Mouse (Mus musculus) gastrocnemius, adult 8-10 months (tissue): Measurements from ENCODE around the gene App. TPM values are rescaled to one million over a fixed set of nuclear protein-coding genes. Genes with fewer than 3 reads are reported as not detected.

Experiments used
- DNase-seq, 2 experiments: peaks; one replicate each; pipeline ENCODE4 v3.0.0; 2022; ENCODE audit warnings: low spot score in 2 of 2
- total RNA-seq, 4 experiments: library from RNA; stranded (reverse); gene quantifications; 2 replicates each; pipeline ENCODE4 v1.2.4; 2022

The App gene
- 10 to 100 TPM; 55.2 to 84.5 (median 64.2) TPM for total RNA-seq

DNA sequence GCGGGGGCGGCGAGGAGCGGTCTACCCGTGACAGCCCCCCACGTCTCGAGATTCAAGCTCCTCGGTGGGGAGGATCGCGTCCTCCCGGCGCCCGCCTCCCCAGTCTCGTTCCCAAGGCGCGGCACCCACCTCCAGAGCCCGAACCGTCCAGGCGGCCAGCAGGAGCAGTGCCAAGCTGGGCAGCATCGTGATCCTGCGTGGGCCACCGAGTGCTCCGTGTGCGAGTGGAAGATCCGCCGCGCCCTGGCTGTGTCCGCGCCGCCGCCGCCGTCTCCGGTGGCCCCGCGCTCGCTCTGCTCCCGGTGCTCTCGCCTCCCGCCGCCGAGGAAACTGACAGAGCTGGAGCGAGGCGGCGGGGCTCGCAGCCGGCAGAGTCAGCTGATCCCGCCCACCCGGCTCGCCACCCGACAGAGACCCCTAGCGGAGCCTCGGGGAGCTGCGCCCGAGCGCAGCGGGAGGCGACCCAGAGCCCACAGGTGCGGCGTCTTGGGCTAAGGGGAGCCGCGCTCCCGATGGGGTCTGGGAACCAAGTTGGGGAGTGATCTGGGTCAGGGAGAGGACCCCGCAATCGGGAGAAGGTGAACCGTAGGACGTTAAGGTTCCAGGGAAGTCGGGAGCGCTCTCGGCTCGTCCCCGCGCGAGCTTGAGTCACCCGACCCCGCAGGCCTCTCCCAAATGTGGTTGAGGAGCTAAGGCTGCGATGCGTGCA lies at the start of gene App:
App (minus strand) TSS at position 394 of the 709 bp plus-strand sequence.
- DNase-seq = peak; percentile 78 to 79

DNA sequence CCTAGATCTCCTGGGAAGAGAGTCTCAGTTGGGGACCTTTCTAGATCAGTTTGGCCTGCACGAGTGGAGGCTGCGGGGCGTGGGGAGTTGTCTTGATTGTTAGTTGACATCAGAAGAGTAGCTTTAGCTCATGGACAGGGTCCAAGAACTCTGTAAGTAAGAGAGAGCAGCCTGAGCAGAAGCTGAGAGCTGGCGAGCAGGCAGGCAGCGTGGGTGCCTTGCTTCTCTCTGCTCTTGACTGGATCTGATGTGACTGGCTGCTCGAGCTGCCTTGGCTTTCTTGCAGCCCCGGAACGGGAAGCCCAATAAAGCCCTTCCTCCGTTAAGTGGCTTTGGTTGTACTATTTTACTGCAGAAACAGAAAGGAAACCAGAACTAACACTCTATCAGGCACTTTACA lies 42.3 kb upstream of the App start:
- DNase-seq = no peak

DNA sequence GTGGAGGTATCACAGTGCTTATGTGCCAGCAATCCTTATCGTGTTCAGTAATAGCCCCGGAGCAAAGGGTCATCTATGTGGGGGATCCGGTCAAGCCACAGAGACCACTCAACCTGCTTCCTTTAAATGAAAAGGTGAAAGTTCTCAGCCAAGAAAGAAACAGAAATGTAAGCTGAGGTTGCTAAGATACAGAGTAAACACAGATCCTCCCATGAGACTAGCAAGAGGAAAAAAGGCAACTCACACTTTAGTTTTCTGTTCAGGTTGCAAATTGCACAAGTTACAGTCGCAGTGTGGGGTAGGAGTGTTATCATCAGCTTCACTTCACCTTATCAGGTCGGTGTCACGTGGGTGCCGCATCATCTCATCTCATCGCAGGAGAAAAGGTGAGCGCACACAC lies 41.6 kb upstream of the App start:
- DNase-seq = no peak

DNA sequence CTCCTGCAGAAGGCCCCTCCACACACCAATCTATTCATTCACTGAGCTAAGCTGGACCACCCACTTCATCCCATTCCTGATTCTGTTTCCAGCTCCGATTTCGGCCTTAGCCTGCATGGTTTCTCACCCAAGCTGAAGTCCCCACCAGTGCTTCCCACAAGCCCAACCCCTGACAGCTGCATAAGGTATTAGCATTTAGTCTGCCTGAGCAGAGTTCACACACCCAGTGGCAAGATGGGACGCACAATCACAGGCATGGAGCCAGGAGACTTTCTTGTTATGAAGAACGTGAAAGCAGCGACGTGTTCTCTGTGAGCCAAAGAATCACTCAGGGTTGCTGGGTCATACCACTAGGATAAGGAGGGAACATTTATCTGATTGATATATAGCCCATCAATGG lies 22.1 kb upstream of the App start:
- peak in 1 of 2 experiments; percentile 2 for DNase-seq

DNA sequence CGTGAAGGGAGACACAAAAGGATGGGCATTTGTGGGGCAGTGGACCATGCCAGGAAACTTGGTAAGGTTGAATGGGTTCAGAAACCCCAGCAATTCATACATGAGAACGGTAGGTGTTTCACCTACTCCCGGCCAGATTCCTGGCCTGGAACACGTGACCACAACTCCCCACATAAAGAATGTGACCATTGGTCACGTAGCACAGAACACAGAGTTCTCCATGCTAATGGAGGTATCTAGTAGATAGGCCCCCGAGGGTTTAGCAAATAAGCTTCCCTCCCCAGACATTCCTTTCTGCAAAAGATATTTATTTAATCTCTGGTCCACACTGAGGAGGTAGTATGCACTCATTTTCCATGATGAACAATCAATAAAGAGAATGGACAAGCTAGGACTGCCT lies 21.6 kb upstream of the App start:
- DNase-seq = no peak

DNA sequence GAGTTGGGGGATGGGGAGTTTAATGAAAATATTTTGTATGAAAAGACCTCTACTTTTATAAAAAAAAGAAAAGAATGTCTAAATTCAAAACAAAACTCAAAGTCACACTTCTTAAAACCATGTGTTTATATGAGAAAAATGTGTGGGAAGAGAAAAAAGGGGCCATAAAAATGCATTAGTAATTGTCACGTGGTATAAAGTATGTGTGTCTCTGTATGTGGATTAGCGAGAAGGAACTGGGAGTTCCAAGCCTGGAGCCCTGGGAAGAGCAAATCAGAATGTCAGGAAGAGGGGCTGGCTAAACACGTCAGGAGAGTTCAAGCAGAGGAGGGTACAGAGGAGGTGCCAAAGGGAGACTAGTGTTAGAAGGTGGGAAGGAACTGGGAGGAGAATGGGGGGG lies 7.9 kb upstream of the App start:
- DNase-seq = no peak

DNA sequence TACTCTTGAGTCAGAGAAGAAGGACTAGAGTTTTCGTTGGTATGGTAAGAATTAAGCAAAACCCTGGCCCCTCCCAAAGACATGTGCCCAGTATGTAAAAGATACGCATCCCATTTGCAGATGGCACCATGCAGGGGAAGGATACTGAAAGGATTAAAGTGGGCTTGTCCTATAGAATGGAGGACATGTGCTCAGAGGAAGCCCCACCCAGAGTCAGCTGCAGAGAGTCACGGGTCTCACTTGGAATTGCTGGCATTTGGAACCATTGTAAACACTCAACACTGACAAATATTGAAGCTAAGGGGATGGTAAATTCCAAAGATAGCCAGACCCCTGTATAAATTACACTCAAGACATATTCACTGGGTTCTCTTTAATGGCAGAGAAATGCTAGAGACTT lies 7.1 kb upstream of the App start:
- no peak for DNase-seq

DNA sequence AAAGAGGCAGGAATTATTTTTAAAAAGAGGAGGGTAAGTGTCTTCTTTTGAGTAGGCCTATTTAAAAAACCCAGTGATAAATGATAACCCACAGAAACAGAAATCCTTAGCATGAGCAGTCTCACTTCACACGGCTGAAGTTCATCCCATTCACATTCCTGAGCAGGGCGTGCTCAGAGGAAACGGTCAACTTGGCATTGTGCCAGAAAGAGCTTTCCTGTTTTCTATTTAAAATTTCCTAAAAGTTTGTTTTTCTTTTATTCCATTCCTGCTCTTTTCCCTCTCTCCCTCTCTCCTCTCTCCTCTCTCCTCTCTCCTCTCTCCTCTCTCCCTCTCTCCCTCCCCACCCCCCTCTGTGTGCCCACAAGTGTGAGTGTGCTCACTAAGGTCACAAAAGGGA lies 3.1 kb upstream of the App start:
- DNase-seq = no peak

DNA sequence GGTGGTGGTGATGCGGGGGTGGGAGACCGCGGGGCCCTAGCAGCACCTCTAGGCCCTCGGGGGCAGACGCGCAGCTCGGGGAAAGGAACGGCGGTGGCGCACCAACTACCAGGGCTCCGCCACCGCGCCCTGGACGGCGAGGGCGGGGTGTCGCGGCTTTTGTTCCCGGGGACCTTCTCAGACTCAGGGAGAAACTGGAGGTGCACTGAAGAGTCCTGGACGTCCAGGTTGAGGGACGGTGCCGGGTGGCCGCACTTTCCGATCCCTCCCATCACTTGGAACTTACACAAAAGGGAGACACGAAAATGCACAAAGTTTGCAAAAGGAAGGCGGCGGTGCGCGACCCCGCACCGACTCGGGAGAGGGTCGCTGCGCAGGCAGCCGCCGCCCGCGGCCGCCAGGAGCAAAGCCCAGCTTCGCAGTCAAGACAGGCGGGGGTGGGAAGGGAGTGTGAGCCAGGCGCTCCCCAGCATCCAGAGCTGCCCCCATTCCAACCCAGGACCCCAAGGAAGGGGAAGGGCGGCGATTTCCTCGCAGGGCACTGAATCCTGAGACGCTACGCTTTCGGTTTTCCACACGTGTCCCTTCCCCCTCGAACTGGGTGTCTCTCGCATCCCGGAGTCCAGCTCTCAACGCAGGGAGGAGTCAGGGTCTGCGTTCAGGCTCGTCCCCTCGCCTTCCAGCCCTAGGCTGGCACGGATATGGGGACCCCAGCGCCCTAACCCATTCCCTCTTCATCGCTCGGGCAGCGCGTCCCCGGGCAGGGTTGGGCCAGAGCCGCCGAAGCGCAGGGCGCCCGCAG lies 794 bp downstream of the App start:
- DNase-seq = peak in 1 of 2 experiments; percentile 12

DNA sequence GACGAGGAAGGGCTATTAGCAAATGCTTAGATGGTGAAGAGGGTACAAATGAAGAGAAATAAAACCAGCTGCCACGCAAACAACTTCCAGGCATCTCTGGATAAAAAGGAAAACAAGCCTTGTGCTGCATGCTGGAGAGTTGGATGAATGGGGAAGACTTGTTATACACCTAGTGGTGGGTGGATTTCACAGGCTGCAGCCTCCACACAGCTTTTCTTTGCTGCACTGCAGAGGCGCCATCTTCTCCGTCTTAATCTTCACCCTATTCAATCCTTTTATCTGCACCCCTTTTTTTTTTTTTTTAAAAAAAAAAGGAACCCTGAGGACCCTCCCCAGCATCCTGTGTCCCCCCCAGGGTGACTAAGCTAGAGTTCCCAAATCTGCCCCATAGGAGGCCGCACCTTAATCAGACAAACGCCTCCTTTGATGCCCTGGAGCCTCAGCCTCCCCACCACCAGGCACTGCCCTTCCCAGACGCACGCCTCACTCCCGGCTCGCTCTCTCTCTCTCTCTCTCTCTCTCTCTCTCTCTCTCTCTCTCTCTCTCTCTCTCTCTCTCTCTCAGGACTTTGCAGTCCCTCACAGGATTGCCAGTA lies 1.5 kb downstream of the App start:
- no peak for DNase-seq

DNA sequence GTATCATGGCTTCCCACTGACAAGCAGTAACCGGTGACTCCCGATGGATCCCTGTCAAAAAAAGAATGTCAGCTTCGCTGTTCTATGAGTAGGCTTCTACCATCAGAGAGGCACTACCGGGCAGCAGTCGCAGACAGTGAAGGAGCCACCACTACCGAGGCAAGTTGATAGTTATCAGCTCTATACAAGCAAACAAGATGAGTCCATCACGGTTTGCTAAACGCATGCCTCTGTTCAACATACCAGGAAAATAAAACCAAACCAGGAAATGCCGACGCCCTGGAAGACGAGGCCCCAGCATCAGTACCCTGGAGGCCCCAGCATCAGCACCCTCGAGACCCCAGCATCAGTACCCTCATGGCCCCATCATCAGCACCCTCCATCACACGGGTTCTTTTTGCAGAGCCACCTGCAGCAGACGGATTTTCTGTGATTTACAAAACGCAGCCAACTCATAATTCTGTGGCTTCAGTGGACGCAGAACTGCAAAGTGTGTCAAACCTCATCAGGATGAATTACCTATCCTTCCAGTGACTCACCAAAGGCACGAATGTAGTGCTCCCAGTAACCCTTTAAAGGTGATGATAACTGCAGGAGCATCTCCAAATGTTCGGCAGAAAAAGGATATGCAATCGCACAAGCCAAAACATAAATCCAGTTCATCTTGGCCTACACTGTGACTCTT lies 2.6 kb downstream of the App start:
- no peak for DNase-seq

DNA sequence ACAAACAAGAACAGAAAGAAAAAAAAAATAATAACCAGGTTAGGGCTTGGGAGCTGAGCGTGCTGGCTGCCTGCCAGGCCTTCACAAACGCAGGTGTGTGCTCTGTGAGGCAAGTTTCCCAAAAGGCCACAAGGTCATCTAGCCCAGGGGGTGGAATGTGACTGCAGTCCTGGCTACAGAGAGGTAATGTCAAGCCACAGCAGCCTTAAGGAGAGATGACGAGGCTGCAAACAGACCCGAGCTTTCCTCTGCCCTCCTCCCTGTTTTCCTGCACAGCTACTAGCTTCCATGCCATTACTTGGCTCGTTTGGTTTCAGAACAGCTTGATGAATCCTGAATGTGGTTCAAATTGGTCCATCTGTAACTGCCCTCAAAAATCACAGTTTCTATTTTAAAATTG lies 4.7 kb downstream of the App start:
- DNase-seq = no peak

DNA sequence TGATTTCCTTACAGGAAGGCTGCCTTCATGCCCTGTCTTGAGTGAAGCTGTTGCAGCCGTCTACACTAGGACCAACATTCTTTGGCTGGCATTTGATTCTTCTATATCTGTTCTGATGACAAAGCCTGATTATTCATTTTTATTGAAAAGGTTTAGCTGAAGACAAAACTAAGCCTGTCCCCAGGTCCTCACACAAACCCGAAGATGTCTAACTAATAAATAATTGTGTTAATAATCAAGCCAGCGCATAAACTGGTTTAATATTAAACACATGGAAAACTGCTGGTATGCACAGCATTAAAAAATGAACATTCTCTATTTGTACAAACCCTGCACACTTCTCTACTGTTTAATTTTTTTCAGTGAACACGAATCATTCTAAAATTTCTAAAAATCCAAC lies 7.4 kb downstream of the App start:
- DNase-seq = no peak

DNA sequence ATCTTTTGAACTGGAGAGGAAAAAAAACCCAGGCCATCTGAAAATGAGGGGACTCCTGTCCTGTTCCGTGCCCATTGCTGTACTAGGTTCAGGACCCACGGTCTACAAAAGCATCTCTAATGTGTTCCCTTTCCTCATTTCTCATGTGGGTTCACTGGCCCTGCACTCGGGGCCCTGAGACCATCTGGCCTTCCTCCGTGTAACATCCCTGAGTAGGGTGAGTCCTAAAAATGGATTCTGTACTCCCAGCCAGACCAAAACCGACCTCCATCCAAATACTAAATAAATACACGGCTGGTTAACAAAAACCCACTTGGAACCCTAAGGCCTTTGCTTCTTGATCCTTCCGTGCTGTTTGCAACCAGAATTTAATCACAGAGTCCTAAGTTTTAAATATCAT lies 7.9 kb downstream of the App start:
- no peak for DNase-seq

DNA sequence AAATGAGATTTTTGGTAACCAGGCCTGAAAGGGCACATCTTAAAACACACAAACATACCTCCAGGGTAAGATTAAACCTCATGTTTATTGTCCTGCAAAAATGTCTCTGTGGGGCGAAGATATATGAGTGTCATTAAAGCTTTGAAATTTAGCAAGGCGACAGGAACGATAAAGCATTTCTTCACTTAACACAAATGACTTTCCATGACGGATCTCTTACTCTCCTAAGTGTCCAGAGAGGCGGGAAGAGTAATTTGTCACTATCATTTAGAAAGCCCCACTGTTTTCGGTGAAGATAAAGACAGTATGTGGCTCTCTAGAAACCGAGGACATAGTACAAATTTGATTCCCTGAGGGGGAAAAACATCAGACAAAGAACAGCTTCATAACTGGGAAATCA lies 8.4 kb downstream of the App start:
- no peak for DNase-seq

DNA sequence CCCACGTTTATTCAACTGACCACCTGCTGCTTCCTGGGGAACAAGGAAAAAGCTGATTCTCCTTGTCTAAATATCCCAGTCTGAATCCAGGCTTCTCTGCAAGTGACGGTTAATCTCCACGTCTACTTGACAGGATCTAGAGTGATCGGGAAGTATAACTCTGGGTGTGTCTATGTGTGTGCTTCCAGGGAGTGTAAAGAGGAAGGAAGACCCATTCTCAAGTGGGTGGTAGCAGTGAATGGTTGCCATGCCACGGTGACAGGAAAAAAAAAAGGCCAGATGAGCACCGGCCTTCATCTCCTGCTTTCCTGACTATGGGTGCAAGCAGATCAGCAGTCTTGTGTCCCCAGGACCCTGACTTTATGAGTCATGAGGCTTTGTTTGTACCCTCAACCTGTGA lies 10.8 kb downstream of the App start:
- DNase-seq = no peak

DNA sequence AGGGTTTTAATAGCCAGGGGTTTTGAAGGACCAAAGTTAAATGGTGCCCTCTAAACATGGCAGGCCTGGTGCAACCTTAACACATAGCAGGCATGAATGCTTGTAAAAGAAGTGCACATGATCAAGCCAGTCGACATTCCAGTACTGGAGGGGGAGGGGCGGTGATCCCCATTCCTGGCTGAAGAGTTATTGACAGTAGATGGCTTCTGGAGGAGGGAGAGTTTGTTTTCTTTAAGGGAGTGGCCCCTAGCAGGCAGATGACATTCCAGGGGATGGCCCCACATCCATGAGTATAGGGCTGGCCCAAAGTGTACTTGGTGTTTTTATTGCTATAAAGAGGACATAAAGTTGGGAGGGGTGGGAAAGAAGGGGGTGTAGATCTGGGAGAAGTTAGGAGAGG lies 13.4 kb downstream of the App start:
- DNase-seq = no peak

DNA sequence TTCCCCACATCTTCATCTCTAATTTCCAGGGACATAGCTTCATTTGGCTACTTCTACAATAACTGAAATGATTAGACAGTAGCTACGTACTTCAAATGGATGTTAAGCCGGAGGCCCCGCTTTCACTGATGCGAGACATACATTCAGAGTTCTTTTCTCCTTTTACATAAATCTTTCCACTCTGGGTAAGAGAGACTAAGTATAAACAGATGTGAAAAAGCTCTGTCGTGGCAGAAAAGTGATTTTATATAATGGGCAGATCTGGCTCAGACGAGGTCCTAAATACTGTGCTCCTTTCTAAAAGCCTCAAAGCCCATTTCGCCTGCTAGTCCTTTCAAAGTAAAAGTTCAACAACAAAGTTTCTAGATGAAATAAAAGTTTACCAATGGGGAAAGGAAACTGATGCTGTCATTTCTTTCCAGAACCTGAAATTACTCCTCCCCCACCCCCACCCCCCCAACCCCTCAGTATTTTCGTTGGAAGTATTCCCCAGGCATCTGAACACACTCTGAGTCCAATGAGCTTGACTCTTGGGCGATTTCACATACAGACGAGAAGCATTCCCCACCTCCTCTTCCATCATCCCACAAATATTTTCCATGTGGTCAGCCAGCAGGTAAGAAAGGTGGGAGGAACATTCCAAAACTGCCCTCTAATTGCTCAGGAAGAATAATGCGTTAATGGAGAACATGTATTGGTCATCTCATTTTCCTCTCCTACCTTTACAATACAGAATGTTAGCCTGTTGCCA lies 15.6 kb downstream of the App start:
- no peak for DNase-seq

DNA sequence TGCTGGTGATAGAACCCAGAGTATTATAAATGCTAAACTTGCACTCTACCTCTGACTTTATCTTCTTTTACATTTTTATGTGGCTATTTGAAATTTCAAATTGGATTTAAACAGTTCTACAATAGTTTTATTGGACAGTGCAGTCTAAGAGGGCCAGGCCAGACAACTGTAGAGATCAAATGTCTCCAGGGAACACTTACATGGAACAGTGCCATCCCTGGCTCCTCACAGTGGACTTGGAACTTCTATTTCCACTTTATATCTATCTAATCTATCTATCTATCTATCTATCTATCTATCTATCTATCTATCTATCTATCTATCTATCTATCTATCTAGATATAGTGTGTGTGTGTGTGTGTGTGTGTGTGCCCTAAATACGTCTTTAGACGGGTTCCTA lies 16.4 kb downstream of the App start:
- peak in 1 of 2 experiments; percentile 35 for DNase-seq

DNA sequence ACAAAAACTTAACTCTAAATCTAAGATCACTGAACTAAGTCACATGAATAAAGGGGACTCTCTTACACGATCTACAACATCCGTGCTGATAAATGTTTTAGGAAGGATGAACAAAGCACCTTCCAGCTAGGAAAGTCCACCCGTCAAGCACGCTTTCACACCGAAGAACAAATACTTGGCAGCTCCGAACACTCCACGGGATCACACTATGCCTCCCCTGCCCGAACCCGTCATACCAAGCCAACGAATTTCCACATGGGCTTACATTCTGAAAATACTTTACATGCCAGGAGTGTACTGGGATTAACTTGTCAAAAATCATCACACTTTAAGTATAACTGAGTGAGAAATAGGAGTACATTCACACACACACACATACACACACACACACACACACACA lies 17.7 kb downstream of the App start:
- no peak for DNase-seq

DNA sequence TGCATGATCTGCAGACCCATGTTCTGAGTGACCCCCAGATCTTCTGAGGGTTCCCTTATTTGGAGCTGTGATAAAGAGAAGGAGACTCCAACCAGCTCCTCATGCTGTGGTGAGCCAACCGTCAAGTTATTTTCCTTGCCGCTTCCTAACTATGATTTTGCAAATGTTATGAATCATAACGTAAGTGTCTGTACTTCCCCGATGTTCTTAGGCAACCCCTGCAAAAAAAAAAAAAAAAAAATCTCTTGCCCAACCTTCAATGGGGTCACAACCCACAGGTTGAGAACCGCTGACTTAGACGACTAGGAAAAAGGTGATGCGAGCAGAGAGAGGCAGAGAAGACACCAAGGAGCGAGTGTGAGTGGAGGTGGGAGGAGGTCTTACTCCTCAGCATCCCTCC lies 21.1 kb downstream of the App start:
- DNase-seq = no peak
